Mouse (Mus musculus) liver, postnatal 0 days (tissue): Measurements from ENCODE around the gene Gm16253. TPM values are rescaled to one million over a fixed set of nuclear protein-coding genes. Genes with fewer than 3 reads are reported as not detected.

ENCODE experiments used
- ATAC-seq: fragments of 200-750 bp; cut with Nextera tagmentation; 2 replicates; pipeline ENCODE4 v1.8.0; 2017; ENCODE audit warnings: mild to moderate bottlenecking, moderate library complexity
- DNase-seq: peaks from one replicate; pipeline ENCODE4 v3.0.0-alpha.2; 2016
- H3K27ac ChIP-seq: fragments of 300-500 bp; sonication (generic); 2 replicates; pipeline ENCODE4 v1.5.1; 2014; ENCODE audit warnings: antibody characterized with exemption, moderate library complexity, mild to moderate bottlenecking, low read depth
- H3K27me3 ChIP-seq: fragments of 300-500 bp; sonication (generic); 2 replicates; pipeline ENCODE4 v1.6.1; 2014; ENCODE audit warnings: low read length, control low read depth, mixed read lengths; ENCODE audit not compliant: insufficient read depth
- H3K36me3 ChIP-seq: fragments of 300-500 bp; sonication (generic); replicated peaks from 2 replicates; pipeline ENCODE4 v1.6.1; 2014; ENCODE audit warnings: mild to moderate bottlenecking, control low read depth, low read length, moderate library complexity, mixed read lengths; ENCODE audit not compliant: insufficient read depth
- H3K4me1 ChIP-seq: fragments of 300-500 bp; sonication (generic); 2 replicates; pipeline ENCODE4 v1.6.1; 2014; ENCODE audit warnings: antibody characterized with exemption, mild to moderate bottlenecking, control low read depth; ENCODE audit not compliant: insufficient read depth
- H3K4me2 ChIP-seq: fragments of 300-500 bp; sonication (generic); 2 replicates; pipeline ENCODE4 v1.6.1; 2014; ENCODE audit warnings: low read depth, mild to moderate bottlenecking, low read length, moderate library complexity, mixed read lengths
- H3K4me3 ChIP-seq: fragments of 300-500 bp; sonication (generic); 2 replicates; pipeline ENCODE4 v1.5.1; 2014; ENCODE audit warnings: low read depth, low read length
- H3K9ac ChIP-seq: fragments of 300-500 bp; sonication (generic); replicated peaks from 2 replicates; pipeline ENCODE4 v1.6.1; 2014; ENCODE audit warnings: mild to moderate bottlenecking, moderate library complexity
- H3K9me3 ChIP-seq: fragments of 300-500 bp; sonication (generic); 2 replicates; pipeline ENCODE4 v1.6.1; 2016; ENCODE audit warnings: mild to moderate bottlenecking, control low read depth, low read length, mixed read lengths
- CTCF ChIP-seq: sonication (generic); IDR thresholded peaks from 2 replicates; pipeline ENCODE4 v1.5.1; 2016; ENCODE audit warnings: antibody characterized with exemption, low read depth
- EP300 ChIP-seq: IDR thresholded peaks from 2 replicates; pipeline ENCODE4 v1.6.1; 2016; ENCODE audit warnings: antibody characterized with exemption, low read depth, mild to moderate bottlenecking
- WGBS: fragments of 180-500 bp; shearing (Covaris S2); extraction: QIAGEN DNeasy Blood & Tissue Kit; methylation state at CpG from one replicate; pipeline ENCODE4 v1.1.7; 2014; ENCODE audit not compliant: insufficient replicate concordance; 5-methylcytosine and 5-hydroxymethylcytosine counted together
- polyA plus RNA-seq: library from polyadenylated mRNA; unstranded; fragments of >200 nt; fragmentation: Nextera tagmentation; extraction: Ambion mirVana; gene quantifications from 2 replicates; pipeline ENCODE4 v1.2.1, GENCODE M21; 2015

The Gm16253 gene
- polyA plus RNA-seq, 1 experiment from 2014 or later = not detected

GRCm38 (mm10) chr3:96569966-96570605, 6.7 kb upstream of the Gm16253 start:
- 71% methylated on average over 11 of the region's 11 CpGs for WGBS
- H3K9ac ChIP-seq = no peak overlapping the region
- ATAC-seq (0 out of 2 replicates have a peak, but pooled peaks have one; percentile 22), DNase-seq (no peak)
- no peak overlapping the region for H3K4me3 ChIP-seq
- H3K27ac ChIP-seq = peak overlapping the region; percentile 85
- TF ChIP-seq CTCF (no peak), EP300 (no peak)
- H3K27me3 ChIP-seq = no peaks in the 10 kb centered on the region
- H3K36me3 ChIP-seq = no peaks in the 10 kb centered on the region
- no peak overlapping the region; the same call in 1 of the 2 replicates for H3K4me2 ChIP-seq
- H3K4me1 ChIP-seq = peaks cover 59% of the 10 kb centered on the region
- no peaks in the 10 kb centered on the region for H3K9me3 ChIP-seq

DNA sequence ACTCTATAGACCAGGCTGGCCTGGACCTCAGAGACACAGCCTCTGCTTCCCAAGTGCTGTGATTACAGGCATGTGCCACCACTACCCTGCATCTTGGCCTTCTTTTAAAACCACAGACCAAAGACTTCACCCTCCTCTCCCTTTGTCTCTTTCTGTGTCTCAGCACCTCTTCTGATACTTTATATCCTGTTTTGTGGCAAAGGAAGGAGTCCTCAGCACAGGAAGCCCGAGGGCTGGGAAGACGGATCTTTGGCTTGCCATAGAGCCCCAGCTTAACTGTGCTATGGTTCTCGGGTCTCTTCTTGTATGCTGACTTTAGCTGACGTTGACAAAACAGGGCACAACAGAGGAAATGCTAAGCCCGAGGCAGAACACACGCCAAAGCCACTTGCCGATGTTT, 6.1 kb upstream of the Gm16253 start:
- 48% methylated on average over 7 of the region's 7 CpGs for WGBS
- Histone ChIP-seq H3K4me2 (no peak overlapping the region), H3K36me3 (no peaks in the 10 kb centered on the region), H3K27me3 (no peaks in the 10 kb centered on the region), H3K4me3 (no peak overlapping the region), H3K9ac (no peak overlapping the region), H3K9me3 (no peaks in the 10 kb centered on the region), H3K4me1 (peaks cover 61% of the 10 kb centered on the region), H3K27ac (peak overlapping the region; percentile 85)
- ATAC-seq (no peak), DNase-seq (no peak)
- TF ChIP-seq EP300 (no peak), CTCF (no peak)

DNA sequence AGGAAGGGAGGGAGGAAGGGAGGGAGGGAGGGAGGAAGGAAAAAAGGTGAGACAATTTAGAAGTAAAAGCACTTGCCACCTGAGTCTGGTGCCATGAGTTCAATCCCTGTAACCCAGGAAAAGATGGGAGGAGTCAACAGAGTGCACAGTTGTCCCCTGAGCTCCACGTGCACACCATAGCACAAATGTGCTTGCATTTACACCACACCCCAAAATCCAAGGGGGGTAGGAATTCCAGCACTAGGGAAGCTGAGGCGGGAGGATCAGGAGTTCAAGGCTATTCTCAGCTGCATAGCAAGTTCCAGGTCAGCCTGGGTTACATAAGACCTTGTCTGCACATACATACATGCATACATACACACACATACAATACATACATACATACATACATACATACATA, 5.4 kb upstream of the Gm16253 start:
- peaks cover 63% of the 10 kb centered on the region for H3K4me1 ChIP-seq

DNA sequence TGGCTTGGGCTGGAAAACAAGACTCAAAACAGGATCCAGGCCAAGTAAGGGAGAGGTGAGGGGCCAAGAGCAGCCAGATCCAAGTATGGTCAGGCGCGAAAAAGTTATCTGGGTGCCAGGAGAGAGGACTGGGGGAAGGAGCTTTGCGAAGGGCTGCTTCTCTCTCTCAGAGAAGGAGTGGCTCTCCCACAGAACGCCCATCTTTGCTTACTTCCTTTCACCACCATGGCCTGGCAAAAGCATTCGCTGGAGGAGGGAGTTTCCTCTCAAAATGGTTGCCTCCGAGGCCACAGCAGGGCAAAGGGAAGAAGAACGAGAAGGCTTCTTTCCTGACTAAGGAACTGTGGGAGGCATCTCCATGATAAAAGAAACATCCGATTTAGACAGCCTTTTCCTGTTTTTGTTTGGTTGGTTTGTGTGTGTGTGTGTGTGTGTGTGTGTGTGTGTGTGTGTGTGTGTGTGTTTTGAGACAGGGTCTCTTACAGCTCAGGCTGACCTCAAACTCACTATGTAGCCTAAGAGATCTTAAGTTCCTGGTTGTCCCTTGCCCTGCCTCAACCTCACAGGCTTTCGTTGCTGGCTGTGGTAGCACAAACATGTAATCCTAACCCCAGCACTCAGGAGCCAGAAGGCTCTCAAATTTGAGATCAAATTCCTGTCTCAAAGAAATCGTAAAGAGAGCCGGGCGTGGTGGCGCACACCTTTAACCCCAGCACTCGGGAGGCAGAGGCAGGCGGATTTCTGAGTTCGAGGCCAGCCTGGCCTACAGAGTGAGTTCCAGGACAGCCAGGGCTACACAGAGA, 4.7 kb upstream of the Gm16253 start:
- Histone ChIP-seq H3K9me3 (no peaks in the 10 kb centered on the region), H3K27ac (peak overlapping the region; percentile 85), H3K4me1 (peaks cover 63% of the 10 kb centered on the region), H3K36me3 (no peaks in the 10 kb centered on the region), H3K9ac (no peak overlapping the region), H3K4me2 (no peak overlapping the region), H3K27me3 (no peaks in the 10 kb centered on the region), H3K4me3 (no peak overlapping the region)
- DNase-seq = peak; percentile 62
- ATAC-seq = peak; percentile 23; the same call in 1 of the 2 replicates
- TF ChIP-seq EP300 = peak; percentile 30; the same call in 1 of the 2 replicates
- no peak for TF ChIP-seq CTCF
- WGBS = 55% methylated on average over 16 of the region's 16 CpGs

More for the DNA sequence above, 5.4 kb upstream of the Gm16253 start:
- Histone ChIP-seq H3K9me3 (no peaks in the 10 kb centered on the region), H3K36me3 (no peaks in the 10 kb centered on the region), H3K4me2 (no peak overlapping the region), H3K9ac (no peak overlapping the region), H3K27me3 (no peaks in the 10 kb centered on the region), H3K4me3 (no peak overlapping the region), H3K27ac (peak overlapping the region; percentile 85)
- DNase-seq = no peak
- TF ChIP-seq CTCF = no peak
- TF ChIP-seq EP300 = no peak
- 62% methylated on average over 2 of the region's 2 CpGs for WGBS
- no peak for ATAC-seq

GRCm38 (mm10) chr3:96573611-96574511, 2.9 kb upstream of the Gm16253 start:
- DNase-seq (no peak), ATAC-seq (no peak)
- TF ChIP-seq CTCF (no peak), EP300 (peak; percentile 64; the same call in 1 of the 2 replicates)
- Histone ChIP-seq H3K4me3 (no peak overlapping the region), H3K9ac (no peak overlapping the region), H3K4me2 (no peak overlapping the region), H3K4me1 (peaks cover 59% of the 10 kb centered on the region), H3K9me3 (no peaks in the 10 kb centered on the region), H3K27me3 (no peaks in the 10 kb centered on the region), H3K27ac (peak overlapping the region; percentile 41), H3K36me3 (no peaks in the 10 kb centered on the region)
- WGBS = 54% methylated on average over 18 of the region's 19 CpGs
